Mouse (Mus musculus): Measurements from ENCODE around the gene Ccl3. TPM values are rescaled to one million over a fixed set of nuclear protein-coding genes. Genes with fewer than 3 reads are reported as not detected.

Gene Ccl3
- polyA plus RNA-seq, 1 experiment from 2014 or later = 2.4 TPM

Other genes with a start within 250 kb of the Ccl3 start
- gene Rasl10b, start 240.2 kb downstream of the Ccl3 start, polyA plus RNA-seq (2014; fragmentation: Nextera tagmentation; extraction: Ambion mirVana) = 18.3 and 37.9 TPM in 2 replicates
- gene Gas2l2, start 219.9 kb downstream of the Ccl3 start, polyA plus RNA-seq (2014; fragmentation: Nextera tagmentation; extraction: Ambion mirVana) = 0.11 and 0.18 TPM in 2 replicates
- gene 1700020L24Rik, start 211.7 kb downstream of the Ccl3 start, polyA plus RNA-seq (2014; fragmentation: Nextera tagmentation; extraction: Ambion mirVana) = 0.69 and 1.2 TPM in 2 replicates
- 1.6 and 2.7 TPM in 2 replicates for gene Mmp28, start 186.3 kb downstream of the Ccl3 start, polyA plus RNA-seq (2014; fragmentation: Nextera tagmentation; extraction: Ambion mirVana)
- 13.7 and 17.0 TPM in 2 replicates for gene Taf15, start 176.3 kb downstream of the Ccl3 start, polyA plus RNA-seq (2014; fragmentation: Nextera tagmentation; extraction: Ambion mirVana)
- gene Heatr9, start 127.2 kb downstream of the Ccl3 start, polyA plus RNA-seq (2014; fragmentation: Nextera tagmentation; extraction: Ambion mirVana) = not detected in 2 replicates
- gene Ccl5, start 118.8 kb downstream of the Ccl3 start, polyA plus RNA-seq (2014; fragmentation: Nextera tagmentation; extraction: Ambion mirVana) = 1.6 TPM in 1 of 2 replicates, not detected in the other
- 0.27 and 6.9 TPM in 2 replicates for gene Ccl9, start 70.7 kb downstream of the Ccl3 start, polyA plus RNA-seq (2014; fragmentation: Nextera tagmentation; extraction: Ambion mirVana)
- gene Ccl6, start 56.3 kb downstream of the Ccl3 start, polyA plus RNA-seq (2014; fragmentation: Nextera tagmentation; extraction: Ambion mirVana) = 1.1 and 2.8 TPM in 2 replicates
- not detected in 2 replicates for gene Rpl9-ps1, start 3.7 kb downstream of the Ccl3 start, polyA plus RNA-seq (2014; fragmentation: Nextera tagmentation; extraction: Ambion mirVana)
- gene Ccl4, start 13.2 kb upstream of the Ccl3 start, polyA plus RNA-seq (2014; fragmentation: Nextera tagmentation; extraction: Ambion mirVana) = 3.5 TPM in 1 of 2 replicates, not detected in the other
- 1.5 TPM in 1 of 2 replicates, not detected in the other for gene Wfdc17, start 54.6 kb upstream of the Ccl3 start, polyA plus RNA-seq (2014; fragmentation: Nextera tagmentation; extraction: Ambion mirVana)
- gene Wfdc18, start 59.7 kb upstream of the Ccl3 start, polyA plus RNA-seq (2014; fragmentation: Nextera tagmentation; extraction: Ambion mirVana) = not detected in 2 replicates
- gene Wfdc21, start 97.6 kb upstream of the Ccl3 start, polyA plus RNA-seq (2014; fragmentation: Nextera tagmentation; extraction: Ambion mirVana) = not detected in 2 replicates
- 36.6 and 37.2 TPM in 2 replicates for gene Heatr6, start 104.3 kb upstream of the Ccl3 start, polyA plus RNA-seq (2014; fragmentation: Nextera tagmentation; extraction: Ambion mirVana)
- gene Hnf1b, start 200.7 kb upstream of the Ccl3 start, polyA plus RNA-seq (2014; fragmentation: Nextera tagmentation; extraction: Ambion mirVana) = 0.12 TPM in 2 replicates

All from midbrain, embryonic 14.5 days (tissue).